Mouse (Mus musculus) ES-E14 (cell line): ENCODE results near the gene Hmx1. TPM values are rescaled to one million over a fixed set of nuclear protein-coding genes. Genes with fewer than 3 reads are reported as not detected.
A peak's percentile ranks its signal among the peaks of the same experiment; 100 is the strongest.

Source experiments
- DNase-seq: peaks from one replicate; pipeline ENCODE4 v3.0.0-alpha.2; 2013; ENCODE audit warnings: low read depth, low spot score
- H3K27ac ChIP-seq: 2 replicates; pipeline ENCODE4 v1.5.1; 2012; ENCODE audit warnings: low read depth, mild to moderate bottlenecking, low read length, moderate library complexity, mixed read lengths; ENCODE audit not compliant: poor library complexity, insufficient read depth, severe bottlenecking
- H3K36me3 ChIP-seq: 2 replicates; pipeline ENCODE4 v1.6.1; 2012; ENCODE audit warnings: mild to moderate bottlenecking, low read length, moderate library complexity, mixed read lengths; ENCODE audit not compliant: control insufficient read depth, poor library complexity, insufficient read depth, severe bottlenecking
- H3K4me1 ChIP-seq, 2 experiments: fragments of 150-350 bp in 1 of 2; sonication (generic) in 1 of 2; 2 replicates each; pipeline ENCODE4 v1.6.1; 2012; ENCODE audit warnings: low read length in 2 of 2, mild to moderate bottlenecking in 1 of 2, mixed read lengths in 1 of 2; ENCODE audit not compliant: control insufficient read depth in 2 of 2, insufficient read depth in 2 of 2, poor library complexity in 1 of 2
- H3K4me3 ChIP-seq, 2 experiments: fragments of 150-350 bp in 1 of 2; sonication (generic) in 1 of 2; 2 replicates each; pipeline ENCODE4 v1.5.1; 2012; ENCODE audit warnings: low read length in 2 of 2, low read depth in 1 of 2, mild to moderate bottlenecking in 1 of 2, mixed read lengths in 1 of 2; ENCODE audit not compliant: insufficient read depth in 1 of 2, poor library complexity in 1 of 2, severe bottlenecking in 1 of 2
- H3K9ac ChIP-seq: 2 replicates; pipeline ENCODE4 v1.6.1; 2012; ENCODE audit warnings: low read depth, mild to moderate bottlenecking, low read length, mixed read lengths; ENCODE audit not compliant: poor library complexity, insufficient read depth, severe bottlenecking
- H3K9me3 ChIP-seq: fragments of 150-350 bp; sonication (generic); 2 replicates; pipeline ENCODE4 v1.6.1; 2012; ENCODE audit warnings: low read depth, mild to moderate bottlenecking, low read length; ENCODE audit not compliant: control insufficient read depth, insufficient read depth
- CHD2 ChIP-seq: IDR thresholded peaks from 2 replicates; pipeline ENCODE4 v1.6.1; 2014; ENCODE audit warnings: mild to moderate bottlenecking, low read depth, low read length, inconsistent platforms
- HCFC1 ChIP-seq: IDR thresholded peaks from 2 replicates; pipeline ENCODE4 v1.6.1; 2012; ENCODE audit warnings: low read length, inconsistent platforms, borderline replicate concordance; ENCODE audit not compliant: insufficient read depth
- MAFK ChIP-seq: IDR thresholded peaks from 2 replicates; pipeline ENCODE4 v1.6.1; 2014; ENCODE audit warnings: mild to moderate bottlenecking, low read depth, low read length, inconsistent platforms; ENCODE audit not compliant: insufficient read depth
- ZC3H11A ChIP-seq: IDR thresholded peaks from 2 replicates; pipeline ENCODE4 v1.6.1; 2012; ENCODE audit warnings: low read depth, mild to moderate bottlenecking, inconsistent platforms, low read length, borderline replicate concordance
- ZNF384 ChIP-seq: IDR thresholded peaks from 2 replicates; pipeline ENCODE4 v1.6.1; 2012; ENCODE audit warnings: low read depth, low read length, inconsistent platforms
- in situ Hi-C, 2 experiments: fragments of 600-800 bp; cut with MboI; formaldehyde crosslinking; loops; one replicate each; pipeline ENCODE4 v1.15.1; 2025; ENCODE audit warnings: low sequenced_read_pairs in 2 of 2, inconsistent platforms in 1 of 2; ENCODE audit not compliant: unreplicated experiment in 2 of 2
- total RNA-seq: library from RNA; depleted of rRNA; stranded (reverse); fragments of 300-350 nt; gene quantifications from 2 replicates; pipeline ENCODE4 v1.2.3, GENCODE M21; 2012

The Hmx1 gene
- total RNA-seq, 1 experiment = 0.76 TPM

- no peak for DNase-seq
- in situ Hi-C loops = loop anchor here in 1 of 2 experiments (25.0 kb wide), 2 partner anchors 1688 to 1963 kb away; partner anchors contain the start of genes Fgfr3 and Nkx1-1
- Histone ChIP-seq H3K27ac (no peak overlapping the region), H3K9me3 (no peaks in the 10 kb centered on the region), H3K4me3 (peak overlapping the region in 1 of 2 experiments; percentile 27; a peak in 1 of 4 replicates), H3K9ac (no peak overlapping the region), H3K4me1 (peaks cover 0 to 6% of the 10 kb centered on the region in 2 experiments; a peak in 1 of 4 replicates), H3K36me3 (no peaks in the 10 kb centered on the region)
- TF ChIP-seq ZNF384 (no peak), ZC3H11A (no peak), HCFC1 (no peak), MAFK (no peak), CHD2 (no peak)
Observed at GRCm38 (mm10) chr5:35399704-35400320, 10.9 kb downstream of the Hmx1 start.

GRCm38 (mm10) chr5:35401240-35401639 is 12.3 kb downstream of the Hmx1 start:
- in situ Hi-C loops = no loop called here
- Histone ChIP-seq H3K27ac (no peak overlapping the region), H3K36me3 (no peaks in the 10 kb centered on the region), H3K9me3 (no peaks in the 10 kb centered on the region), H3K4me1 (peaks cover 0 to 6% of the 10 kb centered on the region in 2 experiments; a peak in 1 of 4 replicates), H3K9ac (no peak overlapping the region), H3K4me3 (no peak overlapping the region)
- DNase-seq = no peak
- TF ChIP-seq HCFC1 (no peak), MAFK (no peak), ZNF384 (no peak), CHD2 (no peak), ZC3H11A (no peak)

- DNase-seq = no peak
- in situ Hi-C loops = no loop called here
Observed at GRCm38 (mm10) chr5:35407411-35407930, 18.6 kb downstream of the Hmx1 start.

GRCm38 (mm10) chr5:35411028-35411427 is 22.1 kb downstream of the Hmx1 start:
- Histone ChIP-seq H3K4me3 (peak overlapping the region in 1 of 2 experiments; percentile 55; a peak in 2 of 4 replicates), H3K36me3 (no peaks in the 10 kb centered on the region), H3K9ac (peak overlapping the region; percentile 39; the same call in 1 of the 2 replicates), H3K9me3 (no peaks in the 10 kb centered on the region), H3K27ac (no peak overlapping the region), H3K4me1 (peaks cover 3 to 6% of the 10 kb centered on the region in 2 experiments; a peak in 2 of 4 replicates)
- no peak for TF ChIP-seq ZNF384
- no peak for TF ChIP-seq CHD2
- TF ChIP-seq ZC3H11A = no peak
- no peak for TF ChIP-seq HCFC1
- no peak for TF ChIP-seq MAFK
- in situ Hi-C loops = no loop called here
- DNase-seq = peak; percentile 78

More at GRCm38 (mm10) chr5:35407411-35407930, 18.6 kb downstream of the Hmx1 start:
- Histone ChIP-seq H3K9ac (no peak overlapping the region), H3K36me3 (no peaks in the 10 kb centered on the region), H3K9me3 (no peaks in the 10 kb centered on the region), H3K4me3 (no peak overlapping the region), H3K4me1 (peaks cover 3 to 6% of the 10 kb centered on the region in 2 experiments; a peak in 2 of 4 replicates), H3K27ac (no peak overlapping the region)
- TF ChIP-seq ZNF384 (no peak), CHD2 (no peak), MAFK (no peak), ZC3H11A (no peak), HCFC1 (no peak)
